Mouse (Mus musculus) heart, embryonic 13.5 days (tissue): ENCODE data around the gene Mcm3ap. TPM values are rescaled to one million over a fixed set of nuclear protein-coding genes. Genes with fewer than 3 reads are reported as not detected.

ENCODE experiments used
- ATAC-seq: fragments of 200-750 bp; cut with Nextera tagmentation; 2 replicates; pipeline ENCODE4 v1.8.0; 2017; ENCODE audit warnings: moderate TSS enrichment; ENCODE audit not compliant: insufficient number of reproducible peaks, low FRiP score, low TSS enrichment; ENCODE audit errors: extremely low read depth
- H3K27ac ChIP-seq: fragments of 300-500 bp; sonication (generic); replicated peaks from 2 replicates; pipeline ENCODE4 v1.5.1; 2015; ENCODE audit warnings: moderate library complexity, mild to moderate bottlenecking, inconsistent platforms
- H3K27me3 ChIP-seq: fragments of 300-500 bp; sonication (generic); replicated peaks from 2 replicates; pipeline ENCODE4 v1.6.1; 2015; ENCODE audit warnings: mild to moderate bottlenecking, inconsistent platforms
- H3K36me3 ChIP-seq: fragments of 300-500 bp; sonication (generic); 2 replicates; pipeline ENCODE4 v1.6.1; 2015; ENCODE audit warnings: mild to moderate bottlenecking, inconsistent platforms
- H3K4me1 ChIP-seq: fragments of 300-500 bp; sonication (generic); 2 replicates; pipeline ENCODE4 v1.6.1; 2015; ENCODE audit warnings: inconsistent platforms
- H3K4me2 ChIP-seq: fragments of 300-500 bp; sonication (generic); 2 replicates; pipeline ENCODE4 v1.6.1; 2015; ENCODE audit warnings: inconsistent platforms, mild to moderate bottlenecking, moderate library complexity
- H3K4me3 ChIP-seq: fragments of 300-500 bp; sonication (generic); 2 replicates; pipeline ENCODE4 v1.5.1; 2015; ENCODE audit warnings: moderate library complexity, mild to moderate bottlenecking, inconsistent platforms
- H3K9ac ChIP-seq: fragments of 300-500 bp; sonication (generic); 2 replicates; pipeline ENCODE4 v1.6.1; 2015; ENCODE audit warnings: inconsistent platforms, mild to moderate bottlenecking, moderate library complexity
- H3K9me3 ChIP-seq: fragments of 300-500 bp; sonication (generic); 2 replicates; pipeline ENCODE4 v1.6.1; 2016; ENCODE audit warnings: inconsistent platforms
- WGBS: fragments of 180-500 bp; shearing (Covaris S2); methylation state at CpG from one replicate; pipeline ENCODE4 v1.1.7; 2015; ENCODE audit warnings: mixed read lengths; 5-methylcytosine and 5-hydroxymethylcytosine counted together
- polyA plus RNA-seq: library from polyadenylated mRNA; unstranded; fragments of >200 nt; fragmentation: Nextera tagmentation; extraction: Ambion mirVana; gene quantifications from 2 replicates; pipeline ENCODE4 v1.2.1, GENCODE M21; 2015

Mcm3ap gene
- 32.1 and 32.8 TPM in 2 replicates for polyA plus RNA-seq

DNA sequence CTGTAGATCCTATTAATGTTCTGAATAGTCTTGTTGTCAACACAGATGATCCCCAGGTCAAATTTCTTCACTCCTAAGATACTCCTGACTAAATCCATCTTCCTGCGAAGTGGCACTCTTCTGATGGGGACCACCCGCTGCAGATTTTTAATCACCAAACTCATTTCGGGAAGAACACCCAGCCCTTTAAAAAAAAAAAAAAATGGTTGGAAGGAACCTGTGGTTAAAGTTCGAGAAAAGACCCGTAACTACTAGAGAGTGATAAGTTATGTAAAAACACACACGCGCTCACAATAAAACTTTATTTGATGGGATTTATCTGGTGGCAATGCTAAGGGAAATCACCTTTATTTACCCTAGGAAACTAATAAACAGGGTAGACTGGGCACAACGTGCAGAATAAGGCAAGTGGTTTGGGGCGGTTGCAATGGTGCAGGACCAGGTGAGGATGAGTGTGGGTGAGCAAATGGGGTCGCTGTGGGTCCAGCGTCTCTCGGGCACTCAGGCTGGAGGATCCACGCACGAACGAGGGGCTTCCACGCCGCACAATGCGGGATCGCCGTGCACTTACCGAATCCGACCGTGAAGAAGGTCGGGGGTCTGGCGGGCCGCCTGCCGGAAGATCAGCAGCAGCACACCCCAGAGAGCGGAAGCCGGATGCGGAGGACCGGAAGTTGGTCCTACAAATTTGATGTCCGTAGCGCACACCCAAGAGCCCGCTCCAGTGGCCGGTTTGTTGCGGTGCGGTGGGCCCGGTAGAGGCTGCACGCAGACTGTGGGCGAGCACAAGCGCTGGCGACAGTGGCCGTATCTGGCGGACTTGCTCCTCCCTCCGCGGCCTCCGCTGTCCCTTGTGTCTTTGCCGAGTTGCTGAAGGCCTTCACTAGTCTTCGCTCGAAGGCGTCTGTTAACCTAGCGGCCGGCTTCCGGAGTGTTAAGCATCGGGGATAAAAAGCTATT is at the start of gene Mcm3ap, which contains the start of gene Ybey:
Mcm3ap (plus strand) TSS at position 725 of the 960 bp plus-strand sequence.
Ybey (minus strand) TSS at position 912 of the 960 bp plus-strand sequence.
- ATAC-seq = peak; percentile 86
- WGBS = under 1% methylated on average over 55 of the region's 55 CpGs
- peak within 1 kb of the TSS; percentile 89 for H3K27ac ChIP-seq
- H3K4me3 ChIP-seq = peak within 1 kb of the TSS; percentile 91
- H3K36me3 ChIP-seq = peaks cover 40% of the 10 kb centered on the region
- H3K9me3 ChIP-seq = no peaks in the 10 kb centered on the region
- H3K4me2 ChIP-seq = peak within 1 kb of the TSS; percentile 75
- peaks cover 14% of the 10 kb centered on the region for H3K4me1 ChIP-seq
- peak within 1 kb of the TSS; percentile 95 for H3K9ac ChIP-seq
- H3K27me3 ChIP-seq = no peaks in the 10 kb centered on the region

DNA sequence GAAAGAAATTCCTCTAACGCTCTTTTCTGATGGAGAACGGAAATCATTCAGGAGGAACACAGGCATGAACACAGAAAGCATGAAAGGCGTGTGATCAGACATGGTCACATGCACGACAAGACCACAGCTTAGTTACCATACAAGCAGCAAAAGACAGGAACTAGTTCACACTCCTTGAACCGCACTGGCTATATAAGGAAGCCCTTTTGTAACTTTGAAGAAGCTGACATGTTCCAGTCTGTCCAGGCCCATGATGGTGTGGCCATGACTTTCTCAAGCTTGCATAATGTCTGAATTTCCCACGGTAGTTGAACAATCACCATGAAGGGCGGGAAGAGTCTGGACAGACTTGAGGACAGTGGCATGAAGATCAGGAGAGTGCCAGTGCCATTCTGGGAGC is 43.1 kb upstream of the Mcm3ap start:
- 92% methylated on average over 7 of the region's 7 CpGs for WGBS
- H3K4me1 ChIP-seq = no peaks in the 10 kb centered on the region
- ATAC-seq = no peak
- H3K9me3 ChIP-seq = no peaks in the 10 kb centered on the region
- H3K27me3 ChIP-seq = no peaks in the 10 kb centered on the region
- H3K4me3 ChIP-seq = no peak overlapping the region
- no peak overlapping the region for H3K4me2 ChIP-seq
- peaks cover 100% of the 10 kb centered on the region for H3K36me3 ChIP-seq
- H3K27ac ChIP-seq = no peak overlapping the region
- no peak overlapping the region for H3K9ac ChIP-seq

DNA sequence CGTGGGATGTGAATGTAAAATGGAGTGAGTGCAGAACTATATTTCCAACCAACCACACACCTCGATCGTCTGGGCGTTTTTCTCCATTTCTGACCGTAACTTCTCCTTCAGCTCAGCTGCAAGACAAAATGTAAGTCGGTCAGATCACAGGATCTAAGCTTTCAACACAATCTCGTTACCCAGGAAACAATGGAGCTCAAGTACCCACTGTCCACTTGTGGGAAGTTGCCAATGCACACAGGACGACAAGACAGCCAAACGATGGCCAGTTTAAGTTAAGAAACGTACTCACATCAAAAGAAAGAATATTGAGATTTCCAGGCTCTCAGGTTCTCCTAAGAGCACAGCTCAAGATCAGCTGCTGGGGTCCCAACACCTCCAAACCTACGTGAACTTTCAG is 34.8 kb upstream of the Mcm3ap start:
- ATAC-seq = no peak
- H3K4me2 ChIP-seq = no peak overlapping the region
- no peaks in the 10 kb centered on the region for H3K9me3 ChIP-seq
- peaks cover 100% of the 10 kb centered on the region for H3K36me3 ChIP-seq
- no peak overlapping the region for H3K9ac ChIP-seq
- no peak overlapping the region for H3K27ac ChIP-seq
- no peaks in the 10 kb centered on the region for H3K27me3 ChIP-seq
- WGBS = 86% methylated on average over 11 of the region's 11 CpGs
- no peaks in the 10 kb centered on the region for H3K4me1 ChIP-seq
- H3K4me3 ChIP-seq = no peak overlapping the region

DNA sequence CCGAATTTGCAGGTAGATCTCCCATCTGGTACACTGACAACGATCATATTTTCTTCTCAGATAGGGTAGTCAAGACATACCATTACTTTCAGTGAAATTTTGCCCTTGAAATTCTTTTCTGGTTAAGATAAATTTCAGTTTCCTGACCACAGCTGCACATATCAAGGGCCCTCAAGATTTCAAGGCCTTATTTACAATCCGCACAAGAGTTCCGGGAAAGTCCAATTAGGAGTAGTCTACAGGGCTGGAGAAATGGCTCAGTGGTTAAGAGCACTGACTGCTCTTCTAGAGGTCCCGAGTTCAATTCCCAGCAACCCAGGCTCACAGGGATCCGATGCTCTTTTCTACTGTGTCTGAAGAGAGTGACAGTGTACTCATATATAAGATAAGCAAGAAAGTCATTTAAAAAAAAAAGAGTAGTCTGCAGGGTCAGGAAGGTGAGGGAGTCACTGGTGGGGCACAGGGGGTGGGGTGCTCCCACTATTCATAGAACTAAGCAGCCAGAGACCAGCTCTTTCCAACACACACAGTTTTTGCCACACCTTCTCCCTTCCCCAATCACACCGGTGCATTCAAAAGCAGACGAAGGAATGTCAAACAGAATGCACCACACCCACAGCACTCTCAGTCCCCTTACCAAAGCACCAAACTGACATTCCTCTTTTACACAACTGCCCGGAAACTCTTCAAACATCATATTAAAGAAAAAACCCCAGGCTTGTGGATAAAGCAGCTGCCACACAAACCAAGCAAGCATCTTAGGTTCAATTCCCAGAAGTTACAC is 29.4 kb upstream of the Mcm3ap start:
- H3K4me3 ChIP-seq = no peak overlapping the region
- no peaks in the 10 kb centered on the region for H3K27me3 ChIP-seq
- no peak overlapping the region for H3K27ac ChIP-seq
- peaks cover 63% of the 10 kb centered on the region for H3K36me3 ChIP-seq
- WGBS = 90% methylated on average over 9 of the region's 9 CpGs
- peaks cover 22% of the 10 kb centered on the region for H3K4me1 ChIP-seq
- no peak overlapping the region for H3K4me2 ChIP-seq
- ATAC-seq = no peak
- H3K9me3 ChIP-seq = no peaks in the 10 kb centered on the region
- H3K9ac ChIP-seq = no peak overlapping the region

DNA sequence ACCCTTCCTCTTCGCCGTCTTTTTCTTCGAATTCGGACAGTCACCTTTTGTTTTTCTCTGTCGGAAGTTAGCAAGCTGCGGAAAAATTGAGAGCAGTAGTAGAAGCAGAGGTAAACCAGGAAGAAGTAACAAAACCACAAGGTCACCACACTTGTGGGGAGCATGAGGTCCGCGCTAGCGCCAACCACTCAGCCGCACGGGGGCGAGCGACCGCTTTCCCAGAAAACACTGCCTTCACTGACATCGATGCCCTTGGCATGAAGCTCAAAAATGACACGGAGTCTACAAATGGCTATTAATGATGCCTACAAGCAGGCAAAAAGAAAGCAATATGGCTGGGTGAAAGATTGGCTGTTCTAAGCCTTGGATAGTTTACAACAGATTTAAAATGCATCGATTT is 28.4 kb upstream of the Mcm3ap start, which contains the start of gene AC141477.1:
AC141477.1 (minus strand) TSS at position 164 of the 400 bp plus-strand sequence.
- H3K4me3 ChIP-seq = peak within 1 kb of the TSS; percentile 93
- H3K9me3 ChIP-seq = no peaks in the 10 kb centered on the region
- WGBS = 93% methylated on average over 17 of the region's 17 CpGs
- peak within 1 kb of the TSS; percentile 93; the same call in 1 of the 2 replicates for H3K9ac ChIP-seq
- H3K27ac ChIP-seq = no peak within 1 kb of the TSS
- peaks cover 22% of the 10 kb centered on the region for H3K4me1 ChIP-seq
- H3K4me2 ChIP-seq = peak within 1 kb of the TSS; percentile 86
- H3K27me3 ChIP-seq = no peaks in the 10 kb centered on the region
- H3K36me3 ChIP-seq = peaks cover 54% of the 10 kb centered on the region
- no peak for ATAC-seq

DNA sequence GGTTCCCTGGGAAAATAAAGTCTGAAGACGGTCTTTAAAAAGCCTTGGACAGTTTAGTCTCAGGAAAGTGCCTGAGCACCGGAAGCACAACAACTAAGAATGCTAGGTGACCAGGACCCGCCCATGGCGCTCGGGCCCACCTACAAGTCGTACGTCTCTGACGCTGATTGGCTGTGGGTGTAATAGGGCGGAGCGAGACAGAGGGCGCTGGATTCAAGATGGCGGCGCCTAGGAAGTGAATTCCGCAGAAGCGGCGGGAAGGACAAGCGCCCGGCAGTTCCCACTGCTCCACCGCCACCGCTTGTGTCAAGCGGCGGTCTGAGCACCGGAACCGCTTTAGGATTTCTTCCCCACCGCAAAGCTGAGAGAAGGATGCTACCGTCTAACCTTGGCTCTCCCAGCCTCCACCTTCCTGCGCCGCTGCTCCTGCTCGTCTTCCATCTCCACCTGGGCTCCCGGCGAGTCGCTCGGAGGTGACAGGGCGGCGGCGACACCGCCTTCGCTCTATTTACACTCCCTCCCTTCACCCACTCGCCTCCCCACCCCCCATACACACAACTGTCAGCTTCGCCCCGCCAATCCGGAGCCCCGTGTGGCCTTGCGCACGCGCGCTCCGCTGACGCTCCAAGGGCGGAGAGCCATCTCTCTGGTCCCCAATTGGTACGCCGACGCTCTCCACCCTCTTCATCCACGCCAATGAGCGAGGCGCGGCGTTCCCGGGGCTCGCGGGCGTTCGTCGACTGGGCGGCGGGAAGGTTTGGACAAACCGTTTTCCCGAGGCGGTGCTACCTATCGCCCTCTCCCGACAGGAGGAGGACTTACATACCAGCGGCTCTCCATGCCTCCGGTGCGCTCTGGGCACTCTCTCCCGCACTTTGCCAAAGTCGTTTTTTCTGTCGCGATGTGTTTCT is 26.3 kb upstream of the Mcm3ap start, which contains the start of gene Pcnt:
Pcnt (minus strand) TSS at position 609 of the 911 bp plus-strand sequence.
- Histone ChIP-seq H3K4me1 (peaks cover 32% of the 10 kb centered on the region), H3K4me3 (peak within 1 kb of the TSS; percentile 93), H3K27me3 (no peaks in the 10 kb centered on the region), H3K36me3 (peaks cover 32% of the 10 kb centered on the region), H3K9me3 (no peaks in the 10 kb centered on the region), H3K9ac (peak within 1 kb of the TSS; percentile 93), H3K27ac (peak within 1 kb of the TSS; percentile 98), H3K4me2 (peak within 1 kb of the TSS; percentile 86)
- under 1% methylated on average over 78 of the region's 78 CpGs for WGBS
- ATAC-seq = peak; percentile 97

DNA sequence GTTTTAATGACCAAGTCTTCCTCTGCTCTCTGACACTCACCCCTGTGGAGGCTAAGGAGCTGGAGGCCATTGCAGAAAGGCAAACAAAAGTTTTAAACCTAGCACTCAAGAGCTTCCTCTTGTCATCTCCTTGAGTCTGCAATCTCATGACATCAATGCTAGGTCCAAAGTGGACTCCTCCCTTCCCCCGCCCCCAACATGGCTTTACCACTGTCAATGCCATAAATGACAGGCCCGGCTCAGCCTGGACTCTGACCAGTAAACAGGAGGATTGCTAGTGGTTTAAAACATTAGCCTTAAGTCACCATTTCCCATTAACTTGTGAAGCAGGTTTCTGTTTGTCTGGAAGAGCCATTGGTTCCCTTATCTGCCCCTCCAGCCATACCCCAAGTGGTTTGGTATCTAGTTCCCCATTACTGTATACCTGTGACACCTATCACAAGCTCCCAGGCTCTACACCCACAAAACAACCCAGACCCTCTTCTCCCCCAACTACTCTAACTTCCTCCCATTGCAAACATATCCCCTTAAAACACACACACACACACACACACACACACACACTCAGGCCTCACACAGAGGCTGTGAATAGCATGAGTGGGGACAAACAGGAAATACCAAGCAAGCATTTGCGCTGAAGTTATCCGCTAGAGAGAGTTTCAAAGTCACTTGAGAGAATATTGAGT is 22.6 kb upstream of the Mcm3ap start:
- Histone ChIP-seq H3K27me3 (0 out of 2 replicates have a peak, but pooled peaks cover 3% of the 10 kb centered on the region), H3K36me3 (no peaks in the 10 kb centered on the region), H3K9ac (no peak overlapping the region), H3K4me1 (peaks cover 35% of the 10 kb centered on the region), H3K27ac (peak overlapping the region; percentile 48; the same call in 1 of the 2 replicates), H3K4me2 (no peak overlapping the region), H3K9me3 (no peaks in the 10 kb centered on the region), H3K4me3 (no peak overlapping the region)
- 57% methylated on average over 4 of the region's 4 CpGs for WGBS
- no peak for ATAC-seq

DNA sequence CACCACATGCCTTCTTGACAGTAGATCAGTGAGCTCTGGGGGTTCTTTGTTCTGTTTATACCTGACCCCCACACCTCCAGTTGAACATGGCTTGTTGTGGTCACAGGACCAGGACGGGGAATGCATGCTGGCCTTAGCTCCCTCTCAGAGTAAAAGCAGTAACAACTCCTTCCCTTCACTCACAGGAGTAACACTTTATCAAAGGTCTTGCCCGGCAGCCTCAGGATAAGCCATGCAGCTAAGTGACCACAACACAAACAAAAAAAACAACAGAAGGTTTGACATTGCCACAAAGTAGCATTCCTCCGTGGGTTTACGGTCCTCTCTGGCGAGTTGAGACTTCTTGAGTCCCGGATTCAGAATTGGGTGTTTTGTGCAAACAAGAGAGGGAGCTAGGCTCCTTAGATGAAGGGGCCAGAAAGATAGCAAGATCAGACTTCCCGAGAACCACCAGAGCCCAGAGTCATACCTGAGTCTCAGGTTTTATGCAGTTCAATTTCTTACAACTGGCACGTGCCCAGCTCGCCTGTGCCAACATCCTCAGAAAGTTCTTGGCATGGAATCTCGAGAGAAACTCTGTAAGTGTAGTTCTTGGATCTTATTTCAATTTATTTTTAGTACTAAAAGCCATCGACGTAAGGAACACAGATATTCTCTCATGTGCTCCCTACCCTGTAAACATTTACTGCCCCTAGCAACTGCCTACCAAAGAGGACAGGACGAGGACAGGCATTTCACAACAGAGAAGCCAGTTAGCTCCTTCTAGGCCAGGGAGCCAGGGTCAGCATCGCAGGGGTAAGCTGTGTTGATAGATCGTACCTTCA is 21.1 kb upstream of the Mcm3ap start:
- 60% methylated on average over 15 of the region's 15 CpGs for WGBS
- Histone ChIP-seq H3K27me3 (0 out of 2 replicates have a peak, but pooled peaks cover 3% of the 10 kb centered on the region), H3K9me3 (no peaks in the 10 kb centered on the region), H3K36me3 (no peaks in the 10 kb centered on the region), H3K27ac (peak overlapping the region; percentile 20; the same call in 1 of the 2 replicates), H3K4me1 (peaks cover 28% of the 10 kb centered on the region), H3K9ac (no peak overlapping the region), H3K4me2 (no peak overlapping the region), H3K4me3 (no peak overlapping the region)
- no peak for ATAC-seq

DNA sequence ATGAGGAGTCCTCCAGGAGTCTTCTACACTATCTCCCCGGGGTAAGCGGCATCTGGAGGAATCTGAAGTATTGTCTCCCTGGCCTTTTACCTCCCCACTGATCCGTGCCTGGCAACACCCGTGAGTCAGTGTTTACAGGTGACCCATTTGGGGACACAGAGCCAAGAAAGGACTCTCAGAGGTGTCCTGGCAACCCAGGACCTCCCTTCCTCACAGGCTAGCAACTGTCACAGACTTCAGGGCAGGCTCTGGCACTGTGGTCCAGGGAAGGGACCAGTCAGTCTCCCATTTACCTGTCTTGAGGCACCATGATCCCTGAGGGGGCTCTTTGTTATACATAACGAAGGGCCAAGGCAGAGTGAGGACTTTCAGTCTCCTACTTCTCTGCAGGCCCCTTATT is 19.9 kb upstream of the Mcm3ap start, which contains the start of gene 2610028H24Rik:
2610028H24Rik (plus strand) TSS at position 231 of the 400 bp plus-strand sequence.
- peaks cover 20% of the 10 kb centered on the region for H3K4me1 ChIP-seq
- no peak for ATAC-seq

More for the DNA sequence above, 19.9 kb upstream of the Mcm3ap start, which contains the start of gene 2610028H24Rik:
- no peaks in the 10 kb centered on the region for H3K9me3 ChIP-seq
- H3K36me3 ChIP-seq = no peaks in the 10 kb centered on the region
- H3K27ac ChIP-seq = no peak within 1 kb of the TSS
- no peak within 1 kb of the TSS for H3K4me3 ChIP-seq
- 0 out of 2 replicates have a peak, but pooled peaks cover 3% of the 10 kb centered on the region for H3K27me3 ChIP-seq
- 61% methylated on average over 5 of the region's 5 CpGs for WGBS
- no peak within 1 kb of the TSS for H3K4me2 ChIP-seq
- no peak within 1 kb of the TSS for H3K9ac ChIP-seq
